Mouse (Mus musculus) E14TG2a.4 (cell line): Measurements from ENCODE around the gene Artn.

Experiments
- CTCF ChIP-seq: conservative IDR thresholded peaks from 2 replicates; pipeline ENCODE4 v1.5.1; 2014; ENCODE audit warnings: low read length
- NANOG ChIP-seq: IDR thresholded peaks from 2 replicates; pipeline ENCODE4 v1.6.1; 2014; ENCODE audit warnings: borderline replicate concordance, low read length, mixed read lengths
- POU5F1 ChIP-seq: IDR thresholded peaks from 2 replicates; pipeline ENCODE4 v1.6.1; 2014; ENCODE audit warnings: low read length, borderline replicate concordance

DNA sequence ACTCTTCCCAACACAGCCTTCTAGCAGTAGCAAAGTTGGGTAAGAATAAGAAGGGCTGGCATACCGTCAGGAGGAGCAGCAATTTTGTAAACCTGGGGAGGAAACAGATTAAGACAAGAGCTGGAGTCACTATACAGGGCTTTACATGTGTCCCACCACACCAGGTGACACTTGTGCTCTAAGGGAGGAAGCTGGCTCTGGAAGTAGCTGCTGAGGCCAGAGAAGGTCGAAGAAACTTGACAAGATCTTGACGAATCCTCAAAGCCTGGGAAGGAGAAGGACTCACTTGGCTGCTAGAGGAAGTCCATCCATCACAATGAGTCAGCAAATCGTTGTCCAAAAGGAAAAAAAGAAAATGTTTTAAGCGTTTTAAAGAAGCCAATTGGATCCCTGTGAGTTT lies 13.2 kb downstream of the Artn start:
- TF ChIP-seq CTCF (no peak), POU5F1 (no peak), NANOG (no peak)
